Mouse (Mus musculus) forebrain, postnatal 0 days (tissue): ENCODE measurements around the gene Dand5. TPM values are rescaled to one million over a fixed set of nuclear protein-coding genes. Genes with fewer than 3 reads are reported as not detected.

Experiments
- ATAC-seq: fragments of 200-750 bp; cut with Nextera tagmentation; 2 replicates; pipeline ENCODE4 v1.8.0; 2017; ENCODE audit warnings: mild to moderate bottlenecking, moderate library complexity
- DNase-seq: peaks from one replicate; pipeline ENCODE4 v3.0.0-alpha.2; 2015
- H3K27ac ChIP-seq: fragments of 300-500 bp; sonication (generic); 2 replicates; pipeline ENCODE4 v1.5.1; 2014; ENCODE audit warnings: low read depth, mild to moderate bottlenecking, antibody characterized with exemption, low read length, moderate library complexity, mixed read lengths
- H3K27me3 ChIP-seq: fragments of 300-500 bp; sonication (generic); 2 replicates; pipeline ENCODE4 v1.6.1; 2014; ENCODE audit warnings: mild to moderate bottlenecking, low read length, mixed read lengths; ENCODE audit not compliant: insufficient read depth
- H3K36me3 ChIP-seq: fragments of 300-500 bp; sonication (generic); 2 replicates; pipeline ENCODE4 v1.6.1; 2014; ENCODE audit warnings: mild to moderate bottlenecking, moderate library complexity; ENCODE audit not compliant: insufficient read depth
- H3K4me1 ChIP-seq: fragments of 300-500 bp; sonication (generic); 2 replicates; pipeline ENCODE4 v1.6.1; 2014; ENCODE audit warnings: antibody characterized with exemption; ENCODE audit not compliant: insufficient read depth
- H3K4me2 ChIP-seq: fragments of 300-500 bp; sonication (generic); 2 replicates; pipeline ENCODE4 v1.6.1; 2014; ENCODE audit warnings: low read depth, mild to moderate bottlenecking, moderate library complexity
- H3K4me3 ChIP-seq: fragments of 300-500 bp; sonication (generic); 2 replicates; pipeline ENCODE4 v1.5.1; 2014; ENCODE audit warnings: low read depth, low read length, mixed read lengths
- H3K9ac ChIP-seq: fragments of 300-500 bp; sonication (generic); 2 replicates; pipeline ENCODE4 v1.6.1; 2014; ENCODE audit warnings: mild to moderate bottlenecking
- H3K9me3 ChIP-seq: fragments of 300-500 bp; sonication (generic); 2 replicates; pipeline ENCODE4 v1.6.1; 2016; ENCODE audit warnings: low read length
- CTCF ChIP-seq: sonication (generic); IDR thresholded peaks from 2 replicates; pipeline ENCODE4 v1.5.1; 2016; ENCODE audit warnings: antibody characterized with exemption, control low read depth, low read depth
- WGBS: fragments of 180-500 bp; shearing (Covaris S2); extraction: QIAGEN DNeasy Blood & Tissue Kit; methylation state at CpG from one replicate; pipeline ENCODE4 v1.1.7; 2014; 5-methylcytosine and 5-hydroxymethylcytosine counted together
- polyA plus RNA-seq: library from polyadenylated mRNA; unstranded; fragments of >200 nt; fragmentation: Nextera tagmentation; extraction: Ambion mirVana; gene quantifications from 2 replicates; pipeline ENCODE4 v1.2.1, GENCODE M21; 2015
- total RNA-seq: library from RNA; depleted of rRNA; stranded (reverse); fragments of >200 nt; gene quantifications from 2 replicates; pipeline ENCODE4 v1.2.3, GENCODE M21; 2014

The Dand5 gene
- total and polyA plus RNA-seq, 2 experiments from 2014 or later: 6.9 to 10.0 TPM

GRCm38 (mm10) chr8:84786801-84787467 is 35.7 kb downstream of the Dand5 start:
- no peak for DNase-seq
- no peak for TF ChIP-seq CTCF
- Histone ChIP-seq H3K4me3 (no peak overlapping the region), H3K4me2 (peak overlapping the region; percentile 57), H3K27ac (peak overlapping the region; percentile 95), H3K27me3 (no peaks in the 10 kb centered on the region; the same call in 1 of the 2 replicates), H3K9me3 (no peaks in the 10 kb centered on the region), H3K36me3 (no peaks in the 10 kb centered on the region), H3K4me1 (peaks cover 34% of the 10 kb centered on the region), H3K9ac (peak overlapping the region; percentile 70)
- 26% methylated on average over 11 of the region's 11 CpGs for WGBS
- ATAC-seq: no peak

- Histone ChIP-seq H3K4me3 (no peak overlapping the region), H3K4me2 (peak overlapping the region; percentile 57), H3K9me3 (no peaks in the 10 kb centered on the region), H3K27me3 (no peaks in the 10 kb centered on the region; the same call in 1 of the 2 replicates), H3K36me3 (no peaks in the 10 kb centered on the region), H3K9ac (peak overlapping the region; percentile 70), H3K4me1 (peaks cover 38% of the 10 kb centered on the region), H3K27ac (peak overlapping the region; percentile 95)
- TF ChIP-seq CTCF: no peak
- DNase-seq (peak; percentile 69), ATAC-seq (peak; percentile 49)
- WGBS: 16% methylated on average over 38 of the region's 38 CpGs
These were observed 36.6 kb downstream of the Dand5 start for GRCm38 (mm10) chr8:84785756-84786677.

- H3K4me1 ChIP-seq: peaks cover 38% of the 10 kb centered on the region
- H3K9ac ChIP-seq: peak overlapping the region; percentile 70
- H3K27me3 ChIP-seq: no peaks in the 10 kb centered on the region; the same call in 1 of the 2 replicates
- H3K4me3 ChIP-seq: peak overlapping the region; percentile 19
- TF ChIP-seq CTCF: no peak
- no peak for DNase-seq
- WGBS: 24% methylated on average over 11 of the region's 11 CpGs
- no peaks in the 10 kb centered on the region for H3K9me3 ChIP-seq
- ATAC-seq: no peak
- peak overlapping the region; percentile 57 for H3K4me2 ChIP-seq
- H3K36me3 ChIP-seq: no peaks in the 10 kb centered on the region
- peak overlapping the region; percentile 95 for H3K27ac ChIP-seq
These were observed 37.2 kb downstream of the Dand5 start for GRCm38 (mm10) chr8:84785506-84785755.

GRCm38 (mm10) chr8:84784681-84785505 is 37.7 kb downstream of the Dand5 start:
- H3K4me2 ChIP-seq: peak overlapping the region; percentile 57
- 6% methylated on average over 48 of the region's 48 CpGs for WGBS
- H3K9me3 ChIP-seq: no peaks in the 10 kb centered on the region
- DNase-seq: peak; percentile 64
- TF ChIP-seq CTCF: no peak
- H3K27me3 ChIP-seq: no peaks in the 10 kb centered on the region; the same call in 1 of the 2 replicates
- H3K4me3 ChIP-seq: peak overlapping the region; percentile 19
- no peak for ATAC-seq
- H3K9ac ChIP-seq: peak overlapping the region; percentile 70
- H3K27ac ChIP-seq: peak overlapping the region; percentile 95
- no peaks in the 10 kb centered on the region for H3K36me3 ChIP-seq
- peaks cover 42% of the 10 kb centered on the region for H3K4me1 ChIP-seq

GRCm38 (mm10) chr8:84783919-84784581 is 38.6 kb downstream of the Dand5 start:
- DNase-seq (no peak), ATAC-seq (no peak)
- Histone ChIP-seq H3K4me2 (peak overlapping the region; percentile 57), H3K27me3 (no peaks in the 10 kb centered on the region; the same call in 1 of the 2 replicates), H3K27ac (peak overlapping the region; percentile 95), H3K9ac (peak overlapping the region; percentile 70), H3K4me1 (peaks cover 45% of the 10 kb centered on the region), H3K36me3 (no peaks in the 10 kb centered on the region), H3K9me3 (no peaks in the 10 kb centered on the region), H3K4me3 (peak overlapping the region; percentile 19)
- WGBS: 9% methylated on average over 33 of the region's 33 CpGs
- TF ChIP-seq CTCF: no peak
